Mouse (Mus musculus): ENCODE measurements around the gene Gm47959.
"Not testable (repeated sequence)": the region's sequence is repeated elsewhere in the genome, so short reads cannot be mapped to it uniquely, and the experiment has no call there.

Gm47959 gene

DNA sequence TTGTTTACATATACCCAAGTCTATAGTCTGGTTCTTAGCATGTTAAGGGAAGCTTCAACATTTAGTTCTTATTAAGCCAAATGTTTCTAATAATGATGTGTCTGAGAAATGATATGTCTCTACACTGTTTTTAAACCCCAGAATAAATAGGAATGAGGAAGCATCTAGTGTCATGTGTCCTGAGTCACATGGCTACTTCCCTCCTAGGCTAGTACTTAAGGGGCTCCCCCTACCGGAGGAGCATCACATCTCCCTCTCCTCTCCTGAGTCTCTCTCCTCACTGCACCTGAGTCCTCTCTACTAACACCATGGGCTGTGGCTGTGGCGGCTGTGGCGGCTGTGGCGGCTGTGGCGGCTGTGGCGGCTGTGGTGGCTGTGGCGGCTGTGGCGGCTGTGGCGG is at the start of gene Gm47959:
Gene Gm47959 (plus strand): TSS at position 243 of the 400 bp plus-strand sequence.
- not testable (repeated sequence) for DNase-seq (ENCODE audit: low spot score)

DNA sequence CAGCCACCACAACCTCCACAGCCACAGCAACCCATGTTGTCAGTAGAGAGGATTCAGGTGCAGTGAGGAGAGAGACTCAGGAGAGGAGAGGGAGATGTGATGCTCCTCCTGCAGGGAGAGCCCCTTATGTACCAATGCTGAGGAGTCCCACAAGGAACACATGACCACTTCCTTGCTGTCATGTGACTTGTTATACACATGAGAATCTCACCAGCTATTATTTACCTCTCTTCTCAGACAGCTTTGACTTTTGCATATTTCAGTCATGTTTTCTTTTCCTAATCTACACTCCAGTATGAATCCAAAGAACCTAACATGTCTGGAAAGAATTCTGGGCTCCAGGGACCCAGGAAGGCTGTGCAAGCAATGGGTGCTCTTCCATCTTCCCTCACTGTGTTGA is 44.4 kb upstream of the Gm47959 start, which contains the start of gene Gm7544:
Gene Gm7544 (minus strand): TSS at position 101 of the 400 bp plus-strand sequence.
- not testable (repeated sequence) for DNase-seq (ENCODE audit: low spot score)

DNA sequence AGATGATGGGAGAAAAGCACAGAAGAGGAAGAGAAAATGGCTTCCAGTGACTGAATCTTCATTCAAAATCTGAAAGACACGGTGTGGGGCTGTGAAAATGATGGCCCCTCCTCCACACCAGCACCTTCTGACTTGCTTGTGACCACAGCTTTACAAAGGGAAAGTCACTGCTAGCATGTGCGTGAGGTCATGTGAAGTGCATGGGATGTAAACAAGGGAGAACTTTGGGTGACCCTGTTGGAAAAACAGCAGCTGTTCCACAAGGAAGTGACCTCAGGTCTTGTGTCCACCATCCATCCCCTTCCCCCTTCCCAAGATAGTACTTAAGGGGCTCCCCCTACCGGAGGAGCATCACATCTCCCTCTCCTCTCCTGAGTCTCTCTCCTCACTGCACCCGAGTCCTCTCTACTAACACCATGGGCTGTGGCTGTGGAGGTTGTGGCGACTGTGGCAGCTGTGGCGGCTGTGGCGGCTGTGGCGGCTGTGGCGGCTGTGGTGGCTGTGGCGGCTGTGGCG is 40.4 kb upstream of the Gm47959 start, which contains the start of gene Gm47955:
Gene Gm47955 (plus strand): TSS at position 417 of the 516 bp plus-strand sequence.
- DNase-seq (ENCODE audit: low spot score), result peak; percentile 6

DNA sequence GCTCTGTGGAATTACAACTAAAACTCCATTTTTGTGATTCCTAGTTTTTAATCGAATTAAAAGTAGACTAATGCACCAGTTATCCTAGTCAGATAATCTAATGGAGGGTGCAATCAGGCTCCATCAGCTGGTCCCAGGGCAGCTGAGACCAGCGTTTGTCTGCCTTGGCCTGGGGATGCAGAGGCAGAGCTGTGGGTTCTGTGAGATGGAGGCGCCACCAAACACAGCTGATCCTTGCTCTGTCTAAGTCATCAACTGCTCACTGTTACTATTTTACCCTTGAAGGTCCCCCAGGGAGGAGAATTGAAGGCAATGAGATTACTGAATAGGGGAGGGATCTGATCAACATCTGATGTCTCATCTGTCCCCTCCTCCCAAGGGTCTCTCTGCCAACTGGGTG is 33.9 kb upstream of the Gm47959 start:
- DNase-seq (ENCODE audit: low spot score), result no peak

DNA sequence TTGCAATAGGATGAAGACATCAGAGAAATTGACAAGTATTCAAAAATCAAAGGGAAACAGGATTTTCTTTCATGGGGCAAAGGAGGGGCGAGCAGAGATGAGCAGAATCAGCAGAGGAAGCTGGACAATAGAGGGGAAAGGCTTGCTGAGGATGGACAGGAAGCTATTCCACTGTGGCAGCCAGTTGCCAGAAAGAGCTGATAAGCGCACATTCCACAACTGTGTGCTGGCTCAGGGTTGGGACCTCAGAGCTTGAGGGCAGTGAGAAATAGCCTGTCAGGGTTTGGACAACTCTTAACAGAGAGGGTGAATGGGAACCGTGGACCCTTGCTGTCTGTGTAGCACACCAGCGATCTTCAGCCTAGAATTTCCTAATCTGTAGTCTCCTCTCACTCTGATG is 28.3 kb upstream of the Gm47959 start:
- DNase-seq (ENCODE audit: low spot score), result peak; percentile 49

DNA sequence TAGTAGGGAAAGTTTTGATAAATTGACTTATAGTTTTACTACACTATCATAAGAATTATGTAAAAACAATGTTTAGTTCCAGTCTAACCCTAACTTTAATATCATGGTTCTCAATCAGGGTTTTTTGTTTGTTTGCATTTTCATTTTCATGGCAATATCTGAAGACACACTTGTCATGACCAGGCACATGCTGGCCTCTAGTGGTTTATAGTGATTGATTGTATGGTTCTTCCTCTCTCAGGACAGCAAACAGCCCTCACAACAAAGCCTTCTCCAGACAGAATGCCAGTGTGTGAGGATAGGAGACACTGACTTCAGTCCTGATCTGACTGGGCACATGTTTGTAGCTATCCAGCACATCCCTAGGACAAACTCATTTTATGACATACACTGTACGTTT is 27.1 kb upstream of the Gm47959 start:
- DNase-seq (ENCODE audit: low spot score), result no peak

DNA sequence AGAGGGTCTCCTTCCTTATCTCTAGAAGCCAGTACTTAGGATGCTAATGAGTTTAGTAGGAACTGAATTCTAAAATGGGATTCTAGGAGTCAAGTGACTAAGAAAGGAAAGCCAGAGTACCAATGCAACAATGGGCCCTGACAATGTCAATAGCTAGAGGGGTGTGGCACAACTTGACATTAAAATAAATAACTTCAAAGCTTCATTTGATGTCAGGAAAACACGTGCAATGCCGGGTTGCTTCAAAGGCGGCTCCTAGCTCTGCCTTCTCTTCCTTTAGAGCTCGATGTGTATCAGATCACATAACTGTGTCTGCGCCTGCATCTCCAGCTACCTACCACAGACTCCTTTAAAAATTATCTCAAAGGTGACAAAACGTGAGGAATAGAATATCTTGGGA is 26.4 kb upstream of the Gm47959 start:
- DNase-seq (ENCODE audit: low spot score), result no peak

DNA sequence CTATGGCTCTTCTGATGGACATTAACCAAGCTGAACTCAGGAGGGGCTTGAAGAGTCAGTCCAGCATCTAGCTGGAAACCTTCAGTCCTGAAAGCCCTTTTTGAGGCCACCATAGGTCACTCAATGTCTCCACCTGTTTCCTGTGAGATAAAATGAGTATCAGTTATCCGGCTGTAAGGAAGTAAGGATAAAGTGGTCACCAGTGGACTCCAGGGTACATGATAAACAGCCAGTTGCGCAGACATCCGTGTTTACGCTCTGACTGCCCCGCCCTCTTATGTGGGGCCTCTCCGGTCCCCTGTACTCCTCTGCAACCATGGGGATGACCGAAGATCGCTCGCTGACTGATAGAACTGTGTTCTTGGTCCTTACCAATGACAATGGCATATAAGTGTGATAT is 26.0 kb upstream of the Gm47959 start:
- peak; percentile 16 for DNase-seq (ENCODE audit: low spot score)

DNA sequence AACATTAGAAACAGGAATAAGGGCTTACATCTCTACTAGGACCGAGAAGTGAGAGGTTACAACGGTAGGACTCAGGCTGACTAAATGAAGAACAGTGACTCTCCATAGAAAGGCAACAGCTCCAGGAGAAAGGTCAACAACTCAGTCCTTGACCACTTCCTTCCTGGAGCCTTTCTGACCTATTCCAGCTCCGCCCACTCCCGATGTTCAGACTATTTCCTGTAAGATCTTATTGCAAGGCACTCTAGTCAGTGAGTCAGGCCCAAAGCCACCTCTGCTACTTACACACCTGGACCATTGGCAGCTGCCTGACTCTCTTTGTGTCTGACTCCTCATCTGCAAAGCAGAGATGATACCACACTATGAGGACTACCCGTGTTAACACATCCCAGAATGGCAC is 24.6 kb upstream of the Gm47959 start:
- peak; percentile 13 for DNase-seq (ENCODE audit: low spot score)

DNA sequence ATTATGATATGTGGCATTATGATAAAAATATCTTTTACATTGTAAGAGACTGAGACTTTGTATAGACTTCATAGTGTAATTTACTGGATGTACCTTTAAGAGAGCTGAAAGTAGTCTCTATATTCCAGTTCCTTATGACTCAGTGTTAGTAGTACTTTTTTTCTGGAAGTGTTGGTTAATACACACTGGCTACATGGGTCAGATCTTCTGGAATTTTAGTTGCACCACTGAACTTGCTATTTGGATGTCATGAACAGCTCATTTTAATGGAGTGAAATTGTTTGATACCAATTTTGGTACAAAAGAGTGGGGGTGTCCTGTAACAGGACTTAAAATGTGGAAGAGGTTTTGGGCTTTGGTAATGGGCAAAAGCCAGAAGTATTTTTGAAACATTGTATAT is 22.5 kb upstream of the Gm47959 start:
- no peak for DNase-seq (ENCODE audit: low spot score)

- DNase-seq (ENCODE audit: low spot score), result no peak
Observed at GRCm38 (mm10) chr1:82986738-82987137, 13.6 kb upstream of the Gm47959 start.

DNA sequence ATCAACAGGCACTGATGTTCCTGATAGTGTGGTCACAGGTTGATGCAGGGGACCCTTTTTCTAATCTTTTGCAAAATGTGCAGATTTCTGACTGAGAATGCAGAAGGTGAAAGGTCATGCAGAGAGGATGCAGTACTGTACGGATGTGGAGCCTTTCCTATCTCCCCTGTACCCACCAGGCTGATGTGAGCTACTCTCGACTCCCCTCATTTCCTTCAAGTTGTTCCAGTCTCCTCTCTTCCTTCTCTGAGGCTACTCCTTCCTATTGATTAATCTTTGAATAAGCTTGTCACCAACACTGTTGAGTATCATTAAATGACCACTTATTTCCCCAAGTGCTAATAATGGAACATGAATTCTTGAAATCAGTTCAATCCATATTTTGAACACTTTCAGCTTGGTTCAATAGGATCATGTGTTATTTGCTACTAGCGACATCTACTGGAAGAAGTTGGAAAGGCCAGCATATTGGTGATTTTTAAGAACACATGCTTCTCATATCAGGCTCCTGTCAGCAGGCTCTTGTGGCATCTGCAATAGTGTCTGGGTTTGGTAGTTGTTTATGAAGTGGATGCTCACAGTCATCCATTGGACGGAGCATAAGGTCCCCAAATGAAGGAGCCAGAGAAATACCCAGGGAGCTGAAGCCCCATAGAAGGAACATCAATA is 12.7 kb upstream of the Gm47959 start:
- peak; percentile 76 for DNase-seq (ENCODE audit: low spot score)

- DNase-seq (ENCODE audit: low spot score), result no peak
Observed at GRCm38 (mm10) chr1:82991062-82991461, 9.3 kb upstream of the Gm47959 start.

- DNase-seq (ENCODE audit: low spot score), result no peak
Observed at GRCm38 (mm10) chr1:82991596-82991995, 8.8 kb upstream of the Gm47959 start.

DNA sequence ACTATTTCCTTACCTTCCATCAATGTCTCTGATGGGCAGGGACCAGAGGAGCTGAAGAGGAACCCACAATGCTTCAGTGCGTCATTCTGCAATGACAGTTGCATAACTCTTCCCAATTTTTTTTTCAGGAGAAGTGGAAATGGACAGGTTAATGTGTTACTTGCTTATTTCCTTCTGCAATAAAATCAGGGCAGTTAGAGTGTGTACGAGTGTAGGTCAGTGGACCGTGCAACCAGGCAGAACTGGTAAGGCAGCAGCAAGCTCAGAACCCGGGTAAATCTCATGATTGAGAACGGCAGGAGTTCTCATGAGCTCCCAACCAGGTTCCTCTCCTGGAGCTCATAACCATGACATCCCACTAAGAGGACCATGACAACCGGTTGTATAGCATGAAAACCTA is 8.3 kb upstream of the Gm47959 start:
- DNase-seq (ENCODE audit: low spot score), result no peak

GRCm38 (mm10) chr1:82993947-82994346 is 6.4 kb upstream of the Gm47959 start:
- DNase-seq (ENCODE audit: low spot score), result no peak

DNA sequence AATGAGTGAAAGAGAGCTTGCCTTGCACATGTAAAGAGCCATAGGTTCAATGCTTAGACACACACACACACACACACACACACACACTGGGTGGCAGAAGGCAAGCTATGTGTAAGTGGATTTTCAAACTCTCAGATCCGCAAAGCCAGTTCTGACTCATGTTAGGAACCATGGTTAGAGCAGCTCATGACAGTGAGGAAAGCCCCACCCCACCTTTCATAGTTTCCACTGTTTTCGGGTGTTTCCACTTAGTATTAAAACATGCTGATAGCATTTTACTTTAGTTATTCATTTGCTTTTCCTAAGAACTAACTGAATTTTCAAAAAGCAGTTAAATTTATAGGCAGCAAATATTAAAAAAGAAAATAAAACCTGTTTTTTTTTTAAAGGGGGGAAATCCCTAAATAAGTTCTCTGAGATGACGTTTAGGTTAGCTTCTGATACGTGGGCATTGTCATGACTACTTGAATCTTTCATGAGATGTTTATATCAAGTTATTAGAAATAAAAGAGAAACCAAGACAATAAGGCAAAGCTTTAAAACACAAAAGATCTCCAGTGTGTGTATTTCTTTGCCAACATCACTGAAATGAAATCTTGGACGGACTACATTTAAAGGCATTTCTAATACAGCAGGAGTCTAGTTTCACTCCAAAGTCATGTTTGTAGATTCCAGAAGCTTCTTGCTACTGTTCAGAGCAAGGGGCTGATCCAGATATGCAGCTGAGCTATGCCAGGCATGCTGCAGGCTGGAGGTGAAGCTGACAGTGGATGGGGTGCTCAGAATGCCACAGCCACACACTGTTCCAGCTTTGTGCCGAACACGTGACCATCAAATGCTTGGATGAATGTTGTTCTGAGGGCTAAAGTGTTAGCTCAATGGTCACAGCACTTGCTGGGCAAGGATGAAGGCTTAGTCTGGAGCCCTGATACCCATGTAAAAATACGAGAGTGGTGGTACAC is 6.2 kb downstream of the Gm47959 start:
- DNase-seq (ENCODE audit: low spot score), result no peak

DNA sequence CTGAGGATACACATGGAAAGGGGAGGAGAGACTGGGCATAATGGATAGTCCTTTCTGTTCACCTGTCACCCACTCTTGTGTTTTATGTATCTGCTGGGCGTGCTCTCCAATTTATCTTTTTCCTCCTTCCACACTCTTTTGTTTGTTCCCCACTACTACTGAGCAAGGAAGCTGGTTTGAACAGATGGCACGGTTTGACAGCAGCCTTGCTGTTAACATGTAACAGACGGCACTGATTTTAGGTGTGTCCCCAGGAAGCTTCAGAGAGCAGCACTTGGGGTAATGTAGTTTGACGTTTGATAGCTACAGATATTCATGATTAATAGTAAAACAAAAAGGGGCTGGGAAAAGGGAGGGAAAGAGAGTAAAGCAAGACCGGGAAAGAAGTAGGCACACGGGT is 7.1 kb downstream of the Gm47959 start:
- DNase-seq (ENCODE audit: low spot score), result no peak

- no peak for DNase-seq (ENCODE audit: low spot score)
Observed at GRCm38 (mm10) chr1:83014477-83014876, 14.1 kb downstream of the Gm47959 start.

GRCm38 (mm10) chr1:83015329-83015879 is 15.1 kb downstream of the Gm47959 start:
- no peak for DNase-seq (ENCODE audit: low spot score)

GRCm38 (mm10) chr1:83016556-83016955 is 16.2 kb downstream of the Gm47959 start:
- no peak for DNase-seq (ENCODE audit: low spot score)

GRCm38 (mm10) chr1:83031950-83032349 is 31.6 kb downstream of the Gm47959 start:
- DNase-seq (ENCODE audit: low spot score), result no peak
